Mouse (Mus musculus): ENCODE data around the gene Pank3.

GRCm38 (mm10) chr11:35755546-35755945 lies 13.7 kb upstream of the Pank3 start:
- no peak for TF ChIP-seq EP300 (IDR thresholded peaks at IDR 0.05; ENCODE audit: insufficient read depth, low read depth, low read length)
- TF ChIP-seq CTCF (IDR thresholded peaks at IDR 0.05): no peak
- no peak for TF ChIP-seq POLR2A (IDR thresholded peaks at IDR 0.05; ENCODE audit: insufficient read depth, low read depth, low read length)
